Mouse (Mus musculus) heart, adult 2 months (tissue): ENCODE measurements at regions not wholly inside any gene's neighbourhood (a gene's known extent, or its start where the extent isn't known, plus 50 kb on each side); places are given as distances from the start of the nearest gene placed in this dataset.

Experiments used
- CTCF ChIP-seq: fragments of 200-600 bp; IDR thresholded peaks from 2 replicates; pipeline ENCODE4 v1.8.1; 2022; ENCODE audit warnings: antibody characterized with exemption, mild to moderate bottlenecking, moderate library complexity
- EP300 ChIP-seq: fragments of 200-500 bp; IDR thresholded peaks from 2 replicates; pipeline ENCODE4 v1.6.1; 2011; ENCODE audit warnings: low read depth, low read length, control low read depth; ENCODE audit not compliant: insufficient read depth
- POLR2A ChIP-seq: fragments of 200-500 bp; IDR thresholded peaks from 2 replicates; pipeline ENCODE4 v1.6.1; 2011; ENCODE audit warnings: mild to moderate bottlenecking, low read depth, low read length, control low read depth; ENCODE audit not compliant: insufficient read depth

- TF ChIP-seq CTCF (no peak), POLR2A (no peak), EP300 (no peak)
Measured at GRCm38 (mm10) chr16:13054956-13055355, 54.5 kb upstream of the Ercc4 start.
